Mouse (Mus musculus) MEL-GATA-1-ER (cell line): ENCODE results near the gene Jak2.

ENCODE experiments used
- DNase-seq: peaks from one replicate; pipeline ENCODE4 v3.0.0-alpha.2; 2012; ENCODE audit warnings: low read depth; ENCODE audit errors: extremely low read depth

The Jak2 gene

GRCm38 (mm10) chr19:29252831-29253545 lies 1.4 kb downstream of the Jak2 start:
- peak; percentile 76 for DNase-seq

- peak; percentile 96 for DNase-seq
Measured at GRCm38 (mm10) chr19:29253728-29254127, 2.1 kb downstream of the Jak2 start.

GRCm38 (mm10) chr19:29254671-29255070 lies 3.0 kb downstream of the Jak2 start:
- DNase-seq: no peak

DNA sequence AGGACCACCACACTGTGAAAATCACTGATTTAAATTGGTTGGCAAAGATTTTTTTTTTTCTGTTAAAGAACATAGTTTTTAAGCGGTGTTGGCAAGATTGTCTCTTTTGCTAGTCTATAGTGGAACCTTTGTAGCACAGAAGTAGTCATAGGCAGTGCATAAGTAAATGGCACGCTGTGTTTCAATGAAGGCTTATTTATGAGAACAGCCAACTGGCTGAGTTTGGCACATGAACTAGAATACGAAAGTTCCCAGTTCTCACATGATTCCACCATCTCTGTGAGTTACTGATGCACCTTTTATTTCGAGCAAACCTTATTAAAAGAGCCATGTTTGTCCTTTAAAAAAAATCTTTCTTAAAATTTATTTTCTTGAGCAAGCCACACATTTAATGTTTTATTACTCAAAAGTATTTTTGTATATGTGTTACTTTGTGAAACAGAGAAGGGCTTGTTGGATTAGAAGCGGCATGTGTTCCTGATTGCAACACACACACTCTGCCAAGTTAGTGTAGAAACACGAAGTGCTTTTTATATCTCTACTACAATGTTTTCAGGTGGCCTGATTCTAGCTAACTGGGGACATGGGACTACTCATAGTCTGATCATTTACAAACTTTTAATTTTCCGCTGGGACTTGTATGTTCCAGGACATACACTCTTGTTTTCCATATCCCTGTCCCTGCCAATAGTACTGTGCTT lies 3.8 kb downstream of the Jak2 start:
- DNase-seq: no peak

- no peak for DNase-seq
Measured at GRCm38 (mm10) chr19:29261638-29262037, 10.0 kb downstream of the Jak2 start.

DNA sequence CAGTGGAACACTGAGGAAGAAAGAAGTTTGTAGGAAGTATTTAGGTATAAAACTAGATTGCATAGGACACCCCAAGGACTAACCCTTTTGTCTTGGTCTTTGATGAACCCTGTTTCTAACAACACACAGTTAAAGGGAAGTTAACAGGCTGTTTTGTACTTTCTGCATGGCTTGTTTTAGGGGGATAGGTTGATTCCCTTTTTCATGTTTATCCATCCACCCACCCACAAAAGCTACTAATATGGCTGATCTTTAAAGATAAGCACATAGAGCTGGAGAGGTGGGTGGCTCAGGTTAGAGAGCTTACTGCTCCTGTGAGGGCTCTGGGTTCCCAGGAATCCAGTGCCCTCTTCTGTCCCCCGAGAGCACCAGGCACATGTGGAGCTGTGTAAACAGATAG lies 11.9 kb downstream of the Jak2 start:
- DNase-seq: no peak

DNA sequence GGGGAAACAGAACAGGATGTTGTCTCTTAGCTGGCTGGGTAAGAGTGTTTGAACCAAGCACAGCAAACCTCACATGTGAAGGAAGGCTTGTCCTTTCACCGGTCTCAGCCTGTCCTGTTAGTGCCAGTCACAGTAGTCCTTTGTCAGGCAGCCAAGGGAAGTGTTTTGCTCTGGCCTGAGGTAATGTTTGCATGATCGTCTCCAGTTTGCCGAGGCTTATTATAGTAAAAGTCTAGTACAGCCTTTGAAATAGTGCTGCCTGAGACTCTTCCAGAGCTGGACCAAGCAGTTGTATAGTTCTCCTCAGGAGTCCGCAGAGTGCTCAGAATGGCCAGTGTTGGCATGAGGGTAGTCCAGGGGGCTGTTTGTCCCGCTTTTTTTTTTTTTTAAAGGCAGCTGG lies 13.9 kb downstream of the Jak2 start:
- DNase-seq: no peak

- DNase-seq: no peak
Measured at GRCm38 (mm10) chr19:29267075-29267868, 15.6 kb downstream of the Jak2 start.

GRCm38 (mm10) chr19:29268788-29269321 lies 17.2 kb downstream of the Jak2 start:
- no peak for DNase-seq

GRCm38 (mm10) chr19:29270226-29270625 lies 18.6 kb downstream of the Jak2 start:
- DNase-seq: no peak

DNA sequence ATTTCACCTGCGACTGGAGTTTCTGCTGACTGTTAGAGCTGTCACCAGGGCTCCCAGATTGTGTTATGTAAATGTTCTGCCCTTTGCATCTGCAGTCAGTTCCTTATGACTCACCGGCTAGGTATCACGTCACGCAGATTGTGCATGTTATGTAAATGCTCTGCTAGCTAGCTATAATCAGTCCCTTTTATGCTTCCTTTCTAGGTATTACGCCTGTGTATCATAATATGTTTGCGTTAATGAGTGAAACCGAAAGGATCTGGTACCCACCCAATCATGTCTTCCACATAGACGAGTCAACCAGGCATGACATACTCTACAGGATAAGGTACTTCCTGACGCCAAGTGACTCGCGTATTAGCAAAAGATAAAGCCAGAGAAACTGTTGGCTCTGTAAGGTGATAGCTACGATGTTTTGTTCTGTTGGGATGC lies 19.5 kb downstream of the Jak2 start:
- DNase-seq: peak; percentile 90

GRCm38 (mm10) chr19:29272011-29272809 lies 20.6 kb downstream of the Jak2 start:
- DNase-seq: no peak

- DNase-seq: no peak
Measured at GRCm38 (mm10) chr19:29276414-29276813, 24.8 kb downstream of the Jak2 start.

DNA sequence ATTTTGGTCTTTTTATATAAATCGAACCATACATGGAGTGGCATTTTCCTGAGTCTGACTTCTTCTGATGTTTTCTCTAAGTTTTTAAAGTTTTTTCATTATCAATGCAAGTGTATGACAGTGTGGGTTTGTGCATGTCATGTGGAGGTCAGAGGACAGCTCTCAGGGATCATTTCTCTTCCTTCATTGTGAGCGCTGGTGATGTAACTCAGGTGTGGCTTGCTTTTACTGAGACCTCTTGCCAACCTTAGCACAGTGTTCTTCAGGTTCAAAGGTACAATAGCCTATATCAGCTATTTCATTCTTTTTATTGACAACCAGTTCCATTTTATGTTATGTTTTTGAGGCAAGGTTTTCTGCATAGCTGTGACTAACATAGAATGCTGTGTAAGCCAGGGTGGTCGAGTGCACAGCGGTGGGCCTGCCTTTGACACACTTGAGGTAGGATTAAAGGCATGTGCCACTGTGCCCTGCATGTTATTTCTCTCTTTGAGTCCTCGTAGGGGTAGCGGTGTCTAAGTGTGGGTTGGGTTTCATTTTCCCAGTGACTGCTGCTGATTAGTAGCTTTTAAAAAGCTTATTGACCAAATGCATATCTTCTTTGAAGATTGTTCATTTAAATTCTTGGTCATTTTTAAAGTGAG lies 27.4 kb downstream of the Jak2 start:
- DNase-seq: no peak

DNA sequence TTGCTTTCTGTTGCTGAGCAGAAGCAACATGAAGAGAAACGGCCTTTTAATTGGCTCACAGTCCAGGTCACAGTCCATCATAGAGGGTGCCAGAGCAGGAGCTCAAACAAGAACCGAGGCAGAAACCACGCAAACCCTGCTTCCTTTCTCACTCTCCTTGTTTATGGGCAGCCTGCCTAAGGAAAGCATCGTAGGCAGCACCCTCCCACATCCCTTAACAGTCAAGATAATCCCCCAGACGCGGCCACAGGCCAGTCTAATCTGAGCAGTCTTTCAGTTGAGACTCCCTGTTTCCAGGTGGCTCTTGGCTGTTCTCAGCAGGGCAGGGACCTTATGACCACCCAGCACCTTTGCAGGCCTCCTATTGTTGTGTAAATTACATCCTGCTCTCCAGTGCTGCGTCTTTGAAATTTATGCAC lies 33.8 kb downstream of the Jak2 start:
- no peak for DNase-seq

DNA sequence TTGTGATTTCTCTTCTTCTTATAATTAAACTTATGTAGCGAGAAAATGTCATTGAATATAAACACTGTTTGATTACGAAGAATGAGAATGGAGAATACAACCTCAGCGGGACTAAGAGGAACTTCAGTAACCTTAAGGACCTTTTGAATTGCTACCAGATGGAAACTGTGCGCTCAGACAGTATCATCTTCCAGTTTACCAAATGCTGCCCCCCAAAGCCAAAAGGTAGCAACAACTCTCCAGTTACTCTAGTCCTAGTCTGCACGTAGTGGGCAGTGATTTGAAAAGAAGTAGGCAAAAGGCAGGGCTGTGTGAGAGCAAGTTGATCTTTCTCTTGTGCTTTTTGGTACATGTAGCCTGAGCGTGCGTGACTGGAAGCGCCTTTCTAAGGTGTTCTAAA lies 36.2 kb downstream of the Jak2 start:
- no peak for DNase-seq

- DNase-seq: no peak
Measured at GRCm38 (mm10) chr19:29291532-29291931, 39.9 kb downstream of the Jak2 start.

- no peak for DNase-seq
Measured at GRCm38 (mm10) chr19:29292546-29292945, 40.9 kb downstream of the Jak2 start.

GRCm38 (mm10) chr19:29294756-29295155 lies 43.1 kb downstream of the Jak2 start:
- DNase-seq: no peak

GRCm38 (mm10) chr19:29296166-29296565 lies 44.5 kb downstream of the Jak2 start:
- DNase-seq: no peak

GRCm38 (mm10) chr19:29297366-29297765 lies 45.7 kb downstream of the Jak2 start:
- DNase-seq: no peak
